Mouse (Mus musculus) hindbrain, postnatal 0 days (tissue): ENCODE measurements at regions not wholly inside any gene's neighbourhood (a gene's known extent, or its start where the extent isn't known, plus 50 kb on each side); places are given as distances from the start of the nearest gene placed in this dataset.

Experiments
- ATAC-seq: fragments of 200-750 bp; cut with Nextera tagmentation; 2 replicates; pipeline ENCODE4 v1.8.0; 2017; ENCODE audit warnings: mild to moderate bottlenecking, moderate TSS enrichment, moderate library complexity
- DNase-seq: peaks from one replicate; pipeline ENCODE4 v3.0.0-alpha.2; 2015; ENCODE audit warnings: low spot score
- H3K27ac ChIP-seq: fragments of 300-500 bp; sonication (generic); 2 replicates; pipeline ENCODE4 v1.5.1; 2014; ENCODE audit warnings: mild to moderate bottlenecking
- H3K27me3 ChIP-seq: fragments of 300-500 bp; sonication (generic); 2 replicates; pipeline ENCODE4 v1.6.1; 2014; ENCODE audit warnings: low read length, mixed read lengths; ENCODE audit not compliant: insufficient read depth
- H3K36me3 ChIP-seq: fragments of 300-500 bp; sonication (generic); 2 replicates; pipeline ENCODE4 v1.6.1; 2014; ENCODE audit warnings: low read length, mixed read lengths; ENCODE audit not compliant: insufficient read depth
- H3K4me1 ChIP-seq: fragments of 300-500 bp; sonication (generic); 2 replicates; pipeline ENCODE4 v1.6.1; 2014; ENCODE audit warnings: antibody characterized with exemption, low read length, mixed read lengths; ENCODE audit not compliant: insufficient read depth
- H3K4me2 ChIP-seq: fragments of 300-500 bp; sonication (generic); 2 replicates; pipeline ENCODE4 v1.6.1; 2014; ENCODE audit warnings: low read depth, mild to moderate bottlenecking, low read length, moderate library complexity, mixed read lengths
- H3K4me3 ChIP-seq: fragments of 300-500 bp; sonication (generic); 2 replicates; pipeline ENCODE4 v1.5.1; 2014; ENCODE audit warnings: low read length
- H3K9ac ChIP-seq: fragments of 300-500 bp; sonication (generic); replicated peaks from 2 replicates; pipeline ENCODE4 v1.6.1; 2014; ENCODE audit warnings: mild to moderate bottlenecking, low read length, moderate library complexity, mixed read lengths
- H3K9me3 ChIP-seq: fragments of 300-500 bp; sonication (generic); 2 replicates; pipeline ENCODE4 v1.6.1; 2016; ENCODE audit warnings: low read length, mixed read lengths
- CTCF ChIP-seq: IDR thresholded peaks from 2 replicates; pipeline ENCODE4 v1.5.1; 2016; ENCODE audit warnings: antibody characterized with exemption, control low read depth, low read depth
- WGBS: fragments of 180-500 bp; shearing (Covaris S2); extraction: QIAGEN DNeasy Blood & Tissue Kit; methylation state at CpG from one replicate; pipeline ENCODE4 v1.1.7; 2014; 5-methylcytosine and 5-hydroxymethylcytosine counted together

DNA sequence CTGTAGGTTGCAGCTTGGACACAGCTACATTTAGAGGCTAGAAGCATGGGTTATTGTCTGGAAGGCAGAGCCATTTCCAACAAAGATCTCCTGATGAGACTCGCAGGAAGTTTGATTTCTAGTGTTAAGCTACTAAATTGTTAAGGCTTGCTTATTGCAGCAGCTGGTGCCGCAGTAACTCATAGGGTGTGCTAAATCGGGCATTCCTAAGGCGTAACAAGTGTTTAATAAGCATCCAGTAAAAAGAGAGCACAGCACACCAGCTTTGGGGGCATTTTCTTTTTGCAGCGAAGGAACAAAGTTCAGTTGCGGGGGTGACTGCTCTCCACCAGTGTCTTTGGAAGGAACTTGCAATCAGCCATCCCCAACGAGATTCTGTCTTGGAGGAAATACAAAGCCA is 241.5 kb downstream of the Maf start:
- DNase-seq (no peak), ATAC-seq (no peak)
- Histone ChIP-seq H3K4me3 (no peak overlapping the region), H3K27me3 (no peaks in the 10 kb centered on the region), H3K36me3 (no peaks in the 10 kb centered on the region), H3K4me1 (peaks cover 4% of the 10 kb centered on the region; the same call in 1 of the 2 replicates), H3K9ac (no peak overlapping the region), H3K27ac (no peak overlapping the region), H3K4me2 (peak overlapping the region; percentile 30), H3K9me3 (no peaks in the 10 kb centered on the region)
- WGBS, result 21% methylated on average over 7 of the region's 7 CpGs
- TF ChIP-seq CTCF, result no peak

GRCm38 (mm10) chr8:115462657-115463056 is 244.9 kb downstream of the Maf start:
- no peak for ATAC-seq
- Histone ChIP-seq H3K36me3 (no peaks in the 10 kb centered on the region), H3K4me2 (no peak overlapping the region), H3K9me3 (no peaks in the 10 kb centered on the region), H3K9ac (no peak overlapping the region), H3K27me3 (no peaks in the 10 kb centered on the region), H3K4me1 (peaks cover 4% of the 10 kb centered on the region; the same call in 1 of the 2 replicates), H3K27ac (no peak overlapping the region), H3K4me3 (no peak overlapping the region)
- WGBS, result 74% methylated on average over 6 of the region's 6 CpGs
- TF ChIP-seq CTCF, result no peak
- DNase-seq, result no peak

GRCm38 (mm10) chr8:115458119-115458518 is 249.5 kb downstream of the Maf start:
- no peak for DNase-seq
- Histone ChIP-seq H3K9ac (no peak overlapping the region), H3K27me3 (no peaks in the 10 kb centered on the region), H3K9me3 (no peaks in the 10 kb centered on the region), H3K4me2 (no peak overlapping the region), H3K4me3 (no peak overlapping the region), H3K36me3 (no peaks in the 10 kb centered on the region), H3K4me1 (no peaks in the 10 kb centered on the region), H3K27ac (no peak overlapping the region)
- WGBS, result 70% methylated on average over 3 of the region's 3 CpGs
- no peak for ATAC-seq
- no peak for TF ChIP-seq CTCF

DNA sequence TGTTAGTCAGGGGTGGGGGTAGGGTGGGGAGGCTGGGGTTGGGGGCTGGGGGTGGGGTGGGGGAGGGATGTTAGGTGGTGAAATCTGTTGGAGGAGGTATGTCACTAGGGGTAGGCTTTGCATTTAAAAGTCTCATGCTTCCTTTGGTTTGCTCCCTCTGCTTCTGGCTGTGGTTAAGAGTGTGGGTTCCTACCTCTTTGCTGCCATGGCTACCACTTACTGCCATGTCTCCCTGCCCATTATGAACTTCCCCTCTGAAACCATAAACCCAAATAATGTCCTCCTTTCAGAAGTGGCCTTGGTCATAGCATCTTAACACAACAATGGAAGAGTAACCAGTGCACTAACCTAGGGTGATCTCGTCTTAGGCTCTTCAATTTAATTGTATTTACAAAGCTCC is 256.8 kb downstream of the Maf start:
- no peak overlapping the region for H3K9ac ChIP-seq
- H3K4me1 ChIP-seq, result no peaks in the 10 kb centered on the region
- ATAC-seq (no peak), DNase-seq (no peak)
- WGBS, result 70% methylated on average over 1 of the region's 1 CpGs
- H3K36me3 ChIP-seq, result no peaks in the 10 kb centered on the region
- no peak overlapping the region for H3K27ac ChIP-seq
- H3K4me2 ChIP-seq, result no peak overlapping the region
- H3K9me3 ChIP-seq, result no peaks in the 10 kb centered on the region
- no peaks in the 10 kb centered on the region for H3K27me3 ChIP-seq
- no peak for TF ChIP-seq CTCF
- H3K4me3 ChIP-seq, result no peak overlapping the region

DNA sequence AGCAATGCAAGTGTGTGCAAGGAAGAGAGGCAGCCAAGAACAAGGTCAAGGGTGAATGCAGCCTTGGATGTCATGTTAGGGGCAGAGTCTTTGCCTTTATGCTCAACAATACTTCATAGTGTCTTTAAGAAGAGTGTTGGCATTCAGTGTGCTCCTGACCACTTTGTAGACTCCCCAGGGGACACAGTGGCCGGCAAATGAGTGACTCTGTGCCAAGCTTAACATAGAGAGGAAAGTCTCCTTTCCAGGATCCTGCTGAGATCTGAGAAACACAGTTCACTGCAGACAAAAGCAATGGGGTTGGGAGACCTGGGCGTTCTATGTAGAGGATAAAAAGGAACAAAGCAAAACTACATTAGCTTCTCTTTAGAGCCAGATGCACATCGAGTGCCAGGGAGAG is 259.2 kb downstream of the Maf start:
- TF ChIP-seq CTCF, result no peak
- DNase-seq (peak; percentile 23), ATAC-seq (no peak)
- no peak overlapping the region for H3K27ac ChIP-seq
- H3K9ac ChIP-seq, result no peak overlapping the region
- WGBS, result 29% methylated on average over 3 of the region's 3 CpGs
- no peaks in the 10 kb centered on the region for H3K9me3 ChIP-seq
- no peaks in the 10 kb centered on the region for H3K36me3 ChIP-seq
- H3K4me1 ChIP-seq, result no peaks in the 10 kb centered on the region
- H3K27me3 ChIP-seq, result no peaks in the 10 kb centered on the region
- H3K4me3 ChIP-seq, result no peak overlapping the region
- no peak overlapping the region for H3K4me2 ChIP-seq

DNA sequence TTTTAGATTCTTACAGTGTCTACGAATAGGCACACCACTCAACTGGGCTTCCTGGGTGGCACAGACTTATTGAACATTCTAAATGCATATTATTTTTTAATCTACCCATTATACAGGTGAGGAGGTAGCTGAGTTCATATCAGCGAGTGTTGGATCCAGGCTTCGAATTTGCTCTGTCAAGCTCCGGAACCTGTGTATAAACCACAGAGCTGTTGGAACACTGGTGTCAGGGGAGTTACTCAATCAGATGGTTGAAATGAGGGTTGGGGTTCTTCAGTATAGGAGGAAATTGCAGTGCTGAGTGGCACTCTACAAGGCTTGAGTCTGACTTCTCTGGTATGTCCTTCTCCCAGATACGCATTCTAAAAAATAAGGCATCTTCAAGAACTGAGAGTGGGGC is 263.1 kb downstream of the Maf start:
- no peak overlapping the region for H3K9ac ChIP-seq
- TF ChIP-seq CTCF, result no peak
- no peaks in the 10 kb centered on the region for H3K27me3 ChIP-seq
- H3K4me2 ChIP-seq, result no peak overlapping the region
- whole genome bisulfite sequencing, result 94% methylated on average over 5 of the region's 5 CpGs
- H3K36me3 ChIP-seq, result no peaks in the 10 kb centered on the region
- DNase-seq (no peak), ATAC-seq (no peak)
- 0 out of 2 replicates have a peak, but pooled peaks cover 4% of the 10 kb centered on the region for H3K4me1 ChIP-seq
- no peak overlapping the region for H3K27ac ChIP-seq
- H3K4me3 ChIP-seq, result no peak overlapping the region
- no peaks in the 10 kb centered on the region for H3K9me3 ChIP-seq

- Histone ChIP-seq H3K36me3 (no peaks in the 10 kb centered on the region), H3K27me3 (no peaks in the 10 kb centered on the region), H3K9me3 (no peaks in the 10 kb centered on the region), H3K9ac (no peak overlapping the region), H3K4me2 (no peak overlapping the region), H3K4me3 (no peak overlapping the region), H3K4me1 (0 out of 2 replicates have a peak, but pooled peaks cover 4% of the 10 kb centered on the region), H3K27ac (no peak overlapping the region)
- WGBS, result 71% methylated on average over 6 of the region's 6 CpGs
- TF ChIP-seq CTCF, result no peak
- ATAC-seq (no peak; the same call in 1 of the 2 replicates), DNase-seq (peak; percentile 18)
These were observed 265.5 kb downstream of the Maf start for GRCm38 (mm10) chr8:115441943-115442550.
